23 mouse cellular contexts compared by ENCODE assay signal in genomic region chrX:146959960-146960359, GRCm38 (mm10). TPM values are rescaled to one million over a fixed set of nuclear protein-coding genes. Genes with fewer than 3 reads are reported as not detected.
DNase-seq lines count a peak whose midpoint lies in the region; ATAC-seq lines count a peak whose summit lies in the region.
"Had no signal": no experiment of that assay in that cellular context is flagged by ENCODE, and none has a peak within 500 bp of the region (broad histone marks: within the 10 kb centered on the region; RNA-seq: fewer than 3 reads in every experiment).

No protein-coding gene starts in this region.

- no peaks in the 10 kb centered on the region for H3K9me3 ChIP-seq in midbrain, embryonic 10.5 days (replicated peaks)
- no peaks in the 10 kb centered on the region for H3K9me3 ChIP-seq in midbrain, embryonic 13.5 days
- no peaks in the 10 kb centered on the region for H3K9me3 ChIP-seq in hindbrain, embryonic 16.5 days (ENCODE audit: control insufficient read depth, low read length)
- H3K9me3 ChIP-seq: limb, embryonic 13.5 days had no signal

- no peaks in the 10 kb centered on the region for H3K36me3 ChIP-seq in midbrain, embryonic 10.5 days
- no peaks in the 10 kb centered on the region for H3K36me3 ChIP-seq in midbrain, embryonic 13.5 days
- no peaks in the 10 kb centered on the region for H3K36me3 ChIP-seq in hindbrain, embryonic 16.5 days (ENCODE audit: control insufficient read depth, insufficient read depth, low read length)
- H3K36me3 ChIP-seq: limb, embryonic 13.5 days had no signal

- ATAC-seq in midbrain, embryonic 13.5 days = no peak
- no peak for ATAC-seq in hindbrain, embryonic 16.5 days
- ATAC-seq: forebrain, embryonic 14.5 days; liver, postnatal 0 days; Patski had no signal

- peaks cover 60% of the 10 kb centered on the region for H3K27me3 ChIP-seq in midbrain, embryonic 10.5 days (ENCODE audit: low read depth, poor library complexity, severe bottlenecking)
- H3K27me3 ChIP-seq in midbrain, embryonic 13.5 days = peaks cover 26% of the 10 kb centered on the region
- no peaks in the 10 kb centered on the region; the same call in 1 of the 2 replicates for H3K27me3 ChIP-seq in hindbrain, embryonic 16.5 days (replicated peaks; ENCODE audit: control insufficient read depth, insufficient read depth, low read length)
- H3K27me3 ChIP-seq: CH12.LX had no signal

- H3K4me1 ChIP-seq in midbrain, embryonic 10.5 days = no peaks in the 10 kb centered on the region
- no peaks in the 10 kb centered on the region for H3K4me1 ChIP-seq in midbrain, embryonic 13.5 days (replicated peaks)
- H3K4me1 ChIP-seq in hindbrain, embryonic 16.5 days (ENCODE audit: control insufficient read depth, insufficient read depth, low read depth, low read length) = no peaks in the 10 kb centered on the region
- H3K4me1 ChIP-seq: limb, embryonic 13.5 days had no signal

- H3K4me2 ChIP-seq in midbrain, embryonic 13.5 days (replicated peaks) = no peak overlapping the region
- peak overlapping the region; percentile 38 for H3K4me2 ChIP-seq in hindbrain, embryonic 16.5 days (ENCODE audit: low read length)
- H3K4me2 ChIP-seq: limb, embryonic 13.5 days had no signal

- no peak overlapping the region for H3K4me3 ChIP-seq in midbrain, embryonic 10.5 days
- no peak overlapping the region for H3K4me3 ChIP-seq in midbrain, embryonic 13.5 days (replicated peaks)
- peak overlapping the region; percentile 15 for H3K4me3 ChIP-seq in hindbrain, embryonic 16.5 days (ENCODE audit: low read length)
- H3K4me3 ChIP-seq: left cerebral cortex, adult 2 months; limb, embryonic 13.5 days had no signal

- peak; percentile 20 to 26 for DNase-seq in cerebellum, postnatal 14 days
- no peak for DNase-seq in cerebellum, postnatal 4 days (ENCODE audit: low spot score in 2 of 2)
- DNase-seq in midbrain, embryonic 10.5 days (ENCODE audit: low spot score) = peak; percentile 14
- DNase-seq in retina, embryonic 14.5 days (ENCODE audit: low spot score) = peak; percentile 11
- no peak for DNase-seq in yolk sac, embryonic 10.5 days (ENCODE audit: low spot score)
- DNase-seq in layer of hippocampus, postnatal 14 days (ENCODE audit: low spot score in 2 of 2) = no peak
- DNase-seq: cerebellum, adult 8-10 months; liver, postnatal 0 days; lung, postnatal 4 days; thymus, postnatal 36 days had no signal

- no peak overlapping the region for H3K27ac ChIP-seq in midbrain, embryonic 10.5 days (replicated peaks)
- H3K27ac ChIP-seq in midbrain, embryonic 13.5 days = no peak overlapping the region
- H3K27ac ChIP-seq in hindbrain, embryonic 16.5 days (ENCODE audit: low read depth, low read length) = no peak overlapping the region
- H3K27ac ChIP-seq: left cerebral cortex, adult 2 months; limb, embryonic 13.5 days had no signal

- 13% methylated on average over 10 of the region's 10 CpGs for WGBS in midbrain, embryonic 10.5 days
- WGBS in midbrain, embryonic 13.5 days = 25% methylated on average over 10 of the region's 10 CpGs
- 10% methylated on average over 10 of the region's 10 CpGs for WGBS in hindbrain, embryonic 16.5 days

- no peak overlapping the region for H3K9ac ChIP-seq in midbrain, embryonic 13.5 days (replicated peaks)
- no peak overlapping the region for H3K9ac ChIP-seq in hindbrain, embryonic 16.5 days (ENCODE audit: low read depth, low read length)
- H3K9ac ChIP-seq: limb, embryonic 13.5 days; liver, postnatal 0 days had no signal

RNA-seq across cellular contexts. Expression of gene Htr2c, which starts 2.4 kb away (rescaled TPM):
- polyA plus RNA-seq in midbrain, embryonic 10.5 days (2016; fragmentation: Nextera tagmentation; extraction: Ambion mirVana) = 0.15 and 0.17 TPM in 2 replicates
- 1.8 and 2.6 TPM in 2 replicates for polyA plus RNA-seq in midbrain, embryonic 13.5 days (2015; fragmentation: Nextera tagmentation; extraction: Ambion mirVana)
- polyA plus RNA-seq in hindbrain, embryonic 16.5 days (2015; fragmentation: Nextera tagmentation; extraction: Ambion mirVana) = 13.2 and 16.2 TPM in 2 replicates
- total RNA-seq in layer of hippocampus, postnatal 14 days (2021) = 10 to 100 TPM; 31.1 to 41.7 TPM
- total RNA-seq: CH12.LX; gastrocnemius, adult 8-10 months; heart, adult 8-10 months; monocyte, adult 5-6 weeks had no signal
- polyA plus RNA-seq: heart, postnatal 0 days; intestine, embryonic 14.5 days; kidney, embryonic 14.5 days; liver, postnatal 0 days; Patski had no signal

Comparison
In these comparisons a context has a peak if more than half of its experiments do, and no peak if none do; other contexts are left out.
1. DNase-seq: peak in cerebellum, postnatal 14 days (2 of 2), midbrain, embryonic 10.5 days (single experiment) and retina, embryonic 14.5 days (single experiment); none in cerebellum, postnatal 4 days (0 of 2), yolk sac, embryonic 10.5 days (single experiment) and layer of hippocampus, postnatal 14 days (0 of 2).